Mouse (Mus musculus) G1E (cell line): ENCODE results near the gene Naglu. TPM values are rescaled to one million over a fixed set of nuclear protein-coding genes. Genes with fewer than 3 reads are reported as not detected.

Experiments used
- ATAC-seq: 2 replicates; pipeline ENCODE4 v1.8.0; 2016; ENCODE audit warnings: mild to moderate bottlenecking; ENCODE audit not compliant: insufficient number of reproducible peaks, poor library complexity, low FRiP score, severe bottlenecking; ENCODE audit errors: extremely low read depth
- DNase-seq: peaks from one replicate; pipeline ENCODE4 v3.0.0; 2012; ENCODE audit warnings: low spot score
- H3K27me3 ChIP-seq: 2 replicates; pipeline ENCODE4 v1.6.1; 2012; ENCODE audit warnings: mild to moderate bottlenecking, low read length, inconsistent platforms; ENCODE audit not compliant: insufficient read depth
- H3K36me3 ChIP-seq: replicated peaks from 2 replicates; pipeline ENCODE3; 2012; ENCODE audit warnings: mild to moderate bottlenecking, inconsistent platforms
- H3K4me1 ChIP-seq: 2 replicates; pipeline ENCODE4 v1.6.1; 2012; ENCODE audit warnings: low read depth, low read length, inconsistent platforms, mixed read lengths; ENCODE audit not compliant: insufficient read depth
- H3K4me3 ChIP-seq: 2 replicates; pipeline ENCODE4 v1.5.1; 2012; ENCODE audit warnings: low read depth, mild to moderate bottlenecking, inconsistent platforms, low read length, moderate library complexity, mixed read lengths
- H3K9me3 ChIP-seq: replicated peaks from 2 replicates; pipeline ENCODE4 v1.6.1; 2012; ENCODE audit warnings: inconsistent platforms
- CTCF ChIP-seq: IDR thresholded peaks from 2 replicates; pipeline ENCODE4 v1.5.1; 2012; ENCODE audit warnings: low read depth, low read length, inconsistent platforms, mixed read lengths
- GATA1 ChIP-seq: IDR thresholded peaks from 2 replicates; pipeline ENCODE4 v1.6.1; 2012; ENCODE audit warnings: borderline replicate concordance, low read length, inconsistent platforms, mixed read lengths
- GATA2 ChIP-seq: IDR thresholded peaks from 2 replicates; pipeline ENCODE4 v1.6.1; 2012; ENCODE audit warnings: low read depth, low read length, inconsistent platforms, borderline replicate concordance
- POLR2AphosphoS5 ChIP-seq: IDR thresholded peaks from 2 replicates; pipeline ENCODE4 v1.6.1; 2012; ENCODE audit warnings: low read depth, low read length, inconsistent platforms; ENCODE audit not compliant: insufficient replicate concordance
- TAL1 ChIP-seq: conservative IDR thresholded peaks from 2 replicates; pipeline ENCODE4 v1.6.1; 2012; ENCODE audit warnings: low read depth, low read length, inconsistent platforms, mixed read lengths
- polyA plus RNA-seq: library from polyadenylated mRNA; stranded (reverse); fragments of >175 nt; gene quantifications from 2 replicates; pipeline ENCODE4 v1.2.3, GENCODE M21; 2012
- total RNA-seq, 2 experiments: library from RNA; stranded (forward) in 1 of 2; stranded (reverse) in 1 of 2; fragments of 200-1000 nt in 1 of 2; fragments of >200 nt in 1 of 2; fragmentation: Nextera tagmentation in 1 of 2; gene quantifications; 2 replicates each; pipeline ENCODE4 v1.2.3; 2014 to 2017

The Naglu gene
- total and polyA plus RNA-seq, 3 experiments: 6.3 to 14.2 (median 6.4) TPM

- Histone ChIP-seq H3K27me3 (no peaks in the 10 kb centered on the region), H3K4me3 (no peak overlapping the region), H3K9me3 (no peaks in the 10 kb centered on the region), H3K4me1 (no peaks in the 10 kb centered on the region), H3K36me3 (peaks cover 99% of the 10 kb centered on the region)
- DNase-seq: no peak
- TF ChIP-seq GATA1: no peak
- no peak for TF ChIP-seq POLR2AphosphoS5
- no peak for TF ChIP-seq CTCF
- no peak for TF ChIP-seq TAL1
- no peak for TF ChIP-seq GATA2
- ATAC-seq: no peak
Measured at GRCm38 (mm10) chr11:101046440-101046839, 23.4 kb upstream of the Naglu start.

- ATAC-seq (no peak), DNase-seq (no peak)
- TF ChIP-seq CTCF (no peak), POLR2AphosphoS5 (no peak), TAL1 (no peak), GATA2 (no peak), GATA1 (no peak)
- Histone ChIP-seq H3K4me1 (no peaks in the 10 kb centered on the region), H3K9me3 (no peaks in the 10 kb centered on the region), H3K4me3 (no peak overlapping the region), H3K27me3 (no peaks in the 10 kb centered on the region), H3K36me3 (peaks cover 99% of the 10 kb centered on the region)
Measured at GRCm38 (mm10) chr11:101047502-101047901, 22.3 kb upstream of the Naglu start.

- no peak overlapping the region for H3K4me3 ChIP-seq
- H3K4me1 ChIP-seq: peaks cover 14% of the 10 kb centered on the region
- peaks cover 98% of the 10 kb centered on the region for H3K36me3 ChIP-seq
- DNase-seq (no peak), ATAC-seq (no peak)
- no peaks in the 10 kb centered on the region; the same call in 1 of the 2 replicates for H3K9me3 ChIP-seq
- TF ChIP-seq CTCF (no peak), GATA2 (no peak), GATA1 (no peak), TAL1 (no peak), POLR2AphosphoS5 (no peak)
- H3K27me3 ChIP-seq: no peaks in the 10 kb centered on the region
Measured at GRCm38 (mm10) chr11:101050359-101050758, 19.5 kb upstream of the Naglu start.

- no peak for ATAC-seq
- peaks cover 17% of the 10 kb centered on the region for H3K4me1 ChIP-seq
- peaks cover 98% of the 10 kb centered on the region for H3K36me3 ChIP-seq
- H3K4me3 ChIP-seq: no peak overlapping the region
- no peaks in the 10 kb centered on the region for H3K27me3 ChIP-seq
- H3K9me3 ChIP-seq: no peaks in the 10 kb centered on the region; the same call in 1 of the 2 replicates
- TF ChIP-seq TAL1: no peak
- TF ChIP-seq GATA1: no peak
- no peak for TF ChIP-seq GATA2
- TF ChIP-seq CTCF: no peak
- DNase-seq: no peak
Measured at GRCm38 (mm10) chr11:101051051-101051493, 18.7 kb upstream of the Naglu start.

- DNase-seq (no peak), ATAC-seq (no peak)
- Histone ChIP-seq H3K27me3 (no peaks in the 10 kb centered on the region), H3K4me1 (peaks cover 17% of the 10 kb centered on the region), H3K9me3 (no peaks in the 10 kb centered on the region; the same call in 1 of the 2 replicates), H3K4me3 (no peak overlapping the region), H3K36me3 (peaks cover 98% of the 10 kb centered on the region)
- TF ChIP-seq TAL1: no peak
- no peak for TF ChIP-seq CTCF
- TF ChIP-seq GATA2: no peak
- no peak for TF ChIP-seq GATA1
- no peak for TF ChIP-seq POLR2AphosphoS5
Measured at GRCm38 (mm10) chr11:101051617-101052016, 18.2 kb upstream of the Naglu start.

- Histone ChIP-seq H3K9me3 (no peaks in the 10 kb centered on the region; the same call in 1 of the 2 replicates), H3K27me3 (no peaks in the 10 kb centered on the region), H3K36me3 (peaks cover 98% of the 10 kb centered on the region), H3K4me3 (no peak overlapping the region), H3K4me1 (peaks cover 24% of the 10 kb centered on the region)
- DNase-seq (no peak), ATAC-seq (no peak)
- no peak for TF ChIP-seq GATA1
- no peak for TF ChIP-seq TAL1
- TF ChIP-seq POLR2AphosphoS5: no peak
- no peak for TF ChIP-seq GATA2
- no peak for TF ChIP-seq CTCF
Measured at GRCm38 (mm10) chr11:101052751-101053473, 16.9 kb upstream of the Naglu start.
